Mouse (Mus musculus): ENCODE measurements around the gene Enox1. TPM values are rescaled to one million over a fixed set of nuclear protein-coding genes. Genes with fewer than 3 reads are reported as not detected.

The Enox1 gene
- polyA plus RNA-seq, 1 experiment from 2014 or later: 1.9 TPM

GRCm38 (mm10) chr14:77509042-77509441 lies 352.5 kb downstream of the Enox1 start:
- H3K9me3 ChIP-seq (replicated peaks; ENCODE audit: control insufficient read depth, low read length): peaks cover 4% of the 10 kb centered on the region
- no peak for ATAC-seq (replicated peaks; ENCODE audit: extremely low read depth, insufficient read depth, low FRiP score)
- no peaks in the 10 kb centered on the region for H3K27me3 ChIP-seq (ENCODE audit: control insufficient read depth, insufficient read depth, low read length)
- no peak overlapping the region for H3K4me3 ChIP-seq (ENCODE audit: low read length)
- no peak overlapping the region for H3K4me2 ChIP-seq (ENCODE audit: low read depth, low read length)
- no peak overlapping the region for H3K27ac ChIP-seq (ENCODE audit: low read length)
- H3K4me1 ChIP-seq (ENCODE audit: control insufficient read depth, insufficient read depth, low read length): peaks cover 8% of the 10 kb centered on the region
- H3K9ac ChIP-seq (ENCODE audit: low read length): no peak overlapping the region
- 86% methylated on average over 6 of the region's 6 CpGs for WGBS
- H3K36me3 ChIP-seq (ENCODE audit: control insufficient read depth, insufficient read depth): 0 out of 2 replicates have a peak, but pooled peaks cover 4% of the 10 kb centered on the region

GRCm38 (mm10) chr14:77509924-77510323 lies 353.4 kb downstream of the Enox1 start:
- H3K4me2 ChIP-seq (ENCODE audit: low read depth, low read length): no peak overlapping the region
- H3K27ac ChIP-seq (ENCODE audit: low read length): no peak overlapping the region
- WGBS: 60% methylated on average over 3 of the region's 3 CpGs
- H3K9me3 ChIP-seq (replicated peaks; ENCODE audit: control insufficient read depth, low read length): peaks cover 4% of the 10 kb centered on the region
- no peak for ATAC-seq (replicated peaks; ENCODE audit: extremely low read depth, insufficient read depth, low FRiP score)
- no peak overlapping the region for H3K9ac ChIP-seq (ENCODE audit: low read length)
- no peaks in the 10 kb centered on the region for H3K27me3 ChIP-seq (ENCODE audit: control insufficient read depth, insufficient read depth, low read length)
- H3K4me1 ChIP-seq (ENCODE audit: control insufficient read depth, insufficient read depth, low read length): peaks cover 3% of the 10 kb centered on the region; the same call in 1 of the 2 replicates
- H3K36me3 ChIP-seq (ENCODE audit: control insufficient read depth, insufficient read depth): 0 out of 2 replicates have a peak, but pooled peaks cover 4% of the 10 kb centered on the region
- H3K4me3 ChIP-seq (ENCODE audit: low read length): no peak overlapping the region

GRCm38 (mm10) chr14:77511137-77511870 lies 354.7 kb downstream of the Enox1 start:
- no peak overlapping the region for H3K4me2 ChIP-seq (ENCODE audit: low read depth, low read length)
- no peak for ATAC-seq (replicated peaks; ENCODE audit: extremely low read depth, insufficient read depth, low FRiP score)

GRCm38 (mm10) chr14:77518017-77518416 lies 361.5 kb downstream of the Enox1 start:
- 68% methylated on average over 4 of the region's 4 CpGs for WGBS
- Histone ChIP-seq H3K9me3 (replicated peaks; ENCODE audit: control insufficient read depth, low read length) (peaks cover 4% of the 10 kb centered on the region), H3K4me2 (ENCODE audit: low read depth, low read length) (no peak overlapping the region), H3K27ac (ENCODE audit: low read length) (no peak overlapping the region), H3K4me3 (ENCODE audit: low read length) (no peak overlapping the region), H3K9ac (ENCODE audit: low read length) (no peak overlapping the region), H3K36me3 (ENCODE audit: control insufficient read depth, insufficient read depth) (0 out of 2 replicates have a peak, but pooled peaks cover 4% of the 10 kb centered on the region), H3K4me1 (ENCODE audit: control insufficient read depth, insufficient read depth, low read length) (no peaks in the 10 kb centered on the region), H3K27me3 (ENCODE audit: control insufficient read depth, insufficient read depth, low read length) (no peaks in the 10 kb centered on the region)
- ATAC-seq (replicated peaks; ENCODE audit: extremely low read depth, insufficient read depth, low FRiP score): no peak

More at GRCm38 (mm10) chr14:77511137-77511870, 354.7 kb downstream of the Enox1 start:
- no peak overlapping the region for H3K9ac ChIP-seq (ENCODE audit: low read length)
- H3K9me3 ChIP-seq (replicated peaks; ENCODE audit: control insufficient read depth, low read length): peaks cover 4% of the 10 kb centered on the region
- H3K27me3 ChIP-seq (ENCODE audit: control insufficient read depth, insufficient read depth, low read length): no peaks in the 10 kb centered on the region
- no peak overlapping the region for H3K4me3 ChIP-seq (ENCODE audit: low read length)
- no peak overlapping the region for H3K27ac ChIP-seq (ENCODE audit: low read length)
- WGBS: 75% methylated on average over 7 of the region's 7 CpGs
- peaks cover 3% of the 10 kb centered on the region; the same call in 1 of the 2 replicates for H3K4me1 ChIP-seq (ENCODE audit: control insufficient read depth, insufficient read depth, low read length)
- 0 out of 2 replicates have a peak, but pooled peaks cover 4% of the 10 kb centered on the region for H3K36me3 ChIP-seq (ENCODE audit: control insufficient read depth, insufficient read depth)

- 70% methylated on average over 7 of the region's 7 CpGs for WGBS
- Histone ChIP-seq H3K4me2 (ENCODE audit: low read depth, low read length) (no peak overlapping the region), H3K4me3 (ENCODE audit: low read length) (no peak overlapping the region), H3K4me1 (ENCODE audit: control insufficient read depth, insufficient read depth, low read length) (no peaks in the 10 kb centered on the region), H3K36me3 (ENCODE audit: control insufficient read depth, insufficient read depth) (no peaks in the 10 kb centered on the region), H3K27ac (ENCODE audit: low read length) (no peak overlapping the region), H3K27me3 (ENCODE audit: control insufficient read depth, insufficient read depth, low read length) (no peaks in the 10 kb centered on the region), H3K9me3 (replicated peaks; ENCODE audit: control insufficient read depth, low read length) (no peaks in the 10 kb centered on the region), H3K9ac (ENCODE audit: low read length) (no peak overlapping the region)
- ATAC-seq (replicated peaks; ENCODE audit: extremely low read depth, insufficient read depth, low FRiP score): no peak
Measured at GRCm38 (mm10) chr14:77518941-77519695, 362.6 kb downstream of the Enox1 start.

GRCm38 (mm10) chr14:77519701-77520100 lies 363.1 kb downstream of the Enox1 start:
- no peaks in the 10 kb centered on the region for H3K36me3 ChIP-seq (ENCODE audit: control insufficient read depth, insufficient read depth)
- ATAC-seq (replicated peaks; ENCODE audit: extremely low read depth, insufficient read depth, low FRiP score): no peak
- H3K27me3 ChIP-seq (ENCODE audit: control insufficient read depth, insufficient read depth, low read length): no peaks in the 10 kb centered on the region
- H3K9ac ChIP-seq (ENCODE audit: low read length): no peak overlapping the region
- H3K4me3 ChIP-seq (ENCODE audit: low read length): no peak overlapping the region
- H3K27ac ChIP-seq (ENCODE audit: low read length): no peak overlapping the region
- no peaks in the 10 kb centered on the region for H3K9me3 ChIP-seq (replicated peaks; ENCODE audit: control insufficient read depth, low read length)
- 81% methylated on average over 1 of the region's 1 CpGs for WGBS
- no peak overlapping the region for H3K4me2 ChIP-seq (ENCODE audit: low read depth, low read length)
- H3K4me1 ChIP-seq (ENCODE audit: control insufficient read depth, insufficient read depth, low read length): no peaks in the 10 kb centered on the region

- Histone ChIP-seq H3K4me1 (ENCODE audit: control insufficient read depth, insufficient read depth, low read length) (no peaks in the 10 kb centered on the region), H3K27ac (ENCODE audit: low read length) (no peak overlapping the region)
- 67% methylated on average over 4 of the region's 4 CpGs for WGBS
Measured at GRCm38 (mm10) chr14:77524303-77524702, 367.7 kb downstream of the Enox1 start.

GRCm38 (mm10) chr14:77526262-77526661 lies 369.7 kb downstream of the Enox1 start:
- no peaks in the 10 kb centered on the region for H3K36me3 ChIP-seq (ENCODE audit: control insufficient read depth, insufficient read depth)
- H3K9ac ChIP-seq (ENCODE audit: low read length): no peak overlapping the region
- H3K4me1 ChIP-seq (ENCODE audit: control insufficient read depth, insufficient read depth, low read length): no peaks in the 10 kb centered on the region
- H3K4me2 ChIP-seq (ENCODE audit: low read depth, low read length): no peak overlapping the region
- WGBS: 92% methylated on average over 1 of the region's 1 CpGs
- H3K27ac ChIP-seq (ENCODE audit: low read length): no peak overlapping the region
- H3K4me3 ChIP-seq (ENCODE audit: low read length): no peak overlapping the region
- no peaks in the 10 kb centered on the region for H3K27me3 ChIP-seq (ENCODE audit: control insufficient read depth, insufficient read depth, low read length)
- no peaks in the 10 kb centered on the region for H3K9me3 ChIP-seq (replicated peaks; ENCODE audit: control insufficient read depth, low read length)
- no peak for ATAC-seq (replicated peaks; ENCODE audit: extremely low read depth, insufficient read depth, low FRiP score)

More at GRCm38 (mm10) chr14:77524303-77524702, 367.7 kb downstream of the Enox1 start:
- Histone ChIP-seq H3K4me2 (ENCODE audit: low read depth, low read length) (no peak overlapping the region), H3K4me3 (ENCODE audit: low read length) (no peak overlapping the region), H3K36me3 (ENCODE audit: control insufficient read depth, insufficient read depth) (no peaks in the 10 kb centered on the region), H3K9ac (ENCODE audit: low read length) (no peak overlapping the region), H3K27me3 (ENCODE audit: control insufficient read depth, insufficient read depth, low read length) (no peaks in the 10 kb centered on the region), H3K9me3 (replicated peaks; ENCODE audit: control insufficient read depth, low read length) (no peaks in the 10 kb centered on the region)
- ATAC-seq (replicated peaks; ENCODE audit: extremely low read depth, insufficient read depth, low FRiP score): no peak

- ATAC-seq (replicated peaks; ENCODE audit: extremely low read depth, insufficient read depth, low FRiP score): no peak
Measured at GRCm38 (mm10) chr14:77529201-77529600, 372.6 kb downstream of the Enox1 start.

More at GRCm38 (mm10) chr14:77529201-77529600, 372.6 kb downstream of the Enox1 start:
- Histone ChIP-seq H3K9me3 (replicated peaks; ENCODE audit: control insufficient read depth, low read length) (no peaks in the 10 kb centered on the region), H3K27ac (ENCODE audit: low read length) (no peak overlapping the region), H3K4me1 (ENCODE audit: control insufficient read depth, insufficient read depth, low read length) (no peaks in the 10 kb centered on the region), H3K9ac (ENCODE audit: low read length) (no peak overlapping the region), H3K27me3 (ENCODE audit: control insufficient read depth, insufficient read depth, low read length) (no peaks in the 10 kb centered on the region), H3K36me3 (ENCODE audit: control insufficient read depth, insufficient read depth) (no peaks in the 10 kb centered on the region), H3K4me3 (ENCODE audit: low read length) (no peak overlapping the region), H3K4me2 (ENCODE audit: low read depth, low read length) (no peak overlapping the region)
- 87% methylated on average over 9 of the region's 9 CpGs for WGBS
